Mouse (Mus musculus) testis, adult 2 months (tissue): ENCODE measurements around the gene Pcca. TPM values are rescaled to one million over a fixed set of nuclear protein-coding genes. Genes with fewer than 3 reads are reported as not detected.

Experiments
- H3K27ac ChIP-seq: fragments of 200-500 bp; 2 replicates; pipeline ENCODE4 v1.5.1; 2012; ENCODE audit warnings: low read depth, low read length; ENCODE audit not compliant: control insufficient read depth, insufficient read depth
- H3K27me3 ChIP-seq: fragments of 200-500 bp; 2 replicates; pipeline ENCODE4 v1.6.1; 2012; ENCODE audit warnings: mild to moderate bottlenecking, low read length, moderate library complexity; ENCODE audit not compliant: control insufficient read depth, insufficient read depth
- H3K36me3 ChIP-seq: fragments of 200-500 bp; 2 replicates; pipeline ENCODE4 v1.6.1; 2012; ENCODE audit warnings: mild to moderate bottlenecking, low read length; ENCODE audit not compliant: control insufficient read depth, insufficient read depth
- H3K4me1 ChIP-seq: fragments of 200-500 bp; 2 replicates; pipeline ENCODE4 v1.6.1; 2012; ENCODE audit warnings: low read length; ENCODE audit not compliant: control insufficient read depth, insufficient read depth
- H3K4me3 ChIP-seq: fragments of 200-500 bp; 2 replicates; pipeline ENCODE4 v1.5.1; 2012; ENCODE audit warnings: low read depth, mild to moderate bottlenecking, low read length, moderate library complexity, mixed read lengths; ENCODE audit not compliant: control insufficient read depth
- CTCF ChIP-seq: fragments of 200-500 bp; IDR thresholded peaks from 2 replicates; pipeline ENCODE4 v1.5.1; 2012; ENCODE audit warnings: low read depth, mild to moderate bottlenecking, inconsistent platforms, low read length, moderate library complexity; ENCODE audit not compliant: control insufficient read depth, insufficient read depth, insufficient replicate concordance
- POLR2A ChIP-seq: fragments of 200-500 bp; IDR thresholded peaks from 2 replicates; pipeline ENCODE4 v1.6.1; 2012; ENCODE audit warnings: low read depth, mild to moderate bottlenecking, inconsistent platforms, low read length, moderate library complexity; ENCODE audit not compliant: control insufficient read depth
- polyA plus RNA-seq: library from polyadenylated mRNA; depleted of rRNA; stranded (reverse); fragments of >200 nt; gene quantifications from 2 replicates; pipeline ENCODE4 v1.2.3, GENCODE M21; 2012

Pcca gene
- polyA plus RNA-seq, 1 experiment: 47.4 TPM

DNA sequence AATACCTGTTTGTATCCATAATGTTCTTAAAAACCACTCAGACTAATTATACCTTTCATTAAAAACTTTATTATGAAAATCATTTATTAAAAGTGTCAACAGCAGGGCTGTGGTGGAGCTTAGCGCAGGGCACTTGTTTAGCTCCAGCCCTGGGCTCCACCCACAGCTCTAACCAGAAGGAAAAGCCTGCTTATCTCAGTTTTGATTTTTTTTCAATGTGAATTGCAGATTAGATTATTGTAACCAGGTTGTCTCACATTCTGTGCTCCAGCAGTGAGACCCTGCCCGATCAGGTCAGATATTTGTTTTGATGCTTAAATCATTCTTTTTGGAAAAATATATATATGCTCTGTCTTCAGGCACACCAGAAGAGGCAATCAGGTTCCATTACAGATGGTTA is 64.7 kb downstream of the Pcca start:
- Histone ChIP-seq H3K4me3 (no peak overlapping the region), H3K27ac (no peak overlapping the region), H3K4me1 (no peaks in the 10 kb centered on the region), H3K27me3 (no peaks in the 10 kb centered on the region), H3K36me3 (no peaks in the 10 kb centered on the region)
- no peak for TF ChIP-seq CTCF
- no peak for TF ChIP-seq POLR2A

- TF ChIP-seq CTCF: no peak
- TF ChIP-seq POLR2A: no peak
- Histone ChIP-seq H3K36me3 (no peaks in the 10 kb centered on the region), H3K4me3 (no peak overlapping the region), H3K27me3 (no peaks in the 10 kb centered on the region), H3K4me1 (no peaks in the 10 kb centered on the region), H3K27ac (no peak overlapping the region)
Observed at GRCm38 (mm10) chr14:122599839-122600238, 65.7 kb downstream of the Pcca start.

- Histone ChIP-seq H3K36me3 (no peaks in the 10 kb centered on the region), H3K27me3 (no peaks in the 10 kb centered on the region), H3K4me1 (no peaks in the 10 kb centered on the region), H3K27ac (no peak overlapping the region), H3K4me3 (no peak overlapping the region)
- TF ChIP-seq CTCF: no peak
- no peak for TF ChIP-seq POLR2A
Observed at GRCm38 (mm10) chr14:122602701-122603100, 68.6 kb downstream of the Pcca start.

- no peak overlapping the region for H3K27ac ChIP-seq
- no peak overlapping the region for H3K4me3 ChIP-seq
- H3K4me1 ChIP-seq: no peaks in the 10 kb centered on the region
- no peaks in the 10 kb centered on the region for H3K36me3 ChIP-seq
- no peaks in the 10 kb centered on the region for H3K27me3 ChIP-seq
- TF ChIP-seq CTCF: no peak
- no peak for TF ChIP-seq POLR2A
Observed at GRCm38 (mm10) chr14:122606499-122606898, 72.4 kb downstream of the Pcca start.

DNA sequence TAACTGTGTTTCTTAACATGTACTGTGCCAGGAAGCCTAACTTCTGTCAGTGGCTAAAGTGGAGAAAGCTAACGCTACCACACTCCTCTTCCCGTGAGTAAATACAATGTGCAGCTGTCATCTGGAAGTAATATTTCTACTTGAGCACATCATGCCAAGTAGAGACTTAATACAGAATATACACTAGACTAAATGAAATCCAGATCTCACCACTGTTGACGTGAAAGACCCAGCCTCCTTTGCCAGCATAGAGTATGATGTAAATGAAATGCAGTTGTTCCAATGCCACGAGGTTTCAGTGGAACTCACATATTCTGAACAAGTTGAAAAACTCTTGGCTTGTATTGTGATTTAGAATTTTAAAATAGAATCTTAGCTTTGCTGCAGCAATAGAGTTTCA is 73.3 kb downstream of the Pcca start:
- Histone ChIP-seq H3K4me1 (no peaks in the 10 kb centered on the region), H3K27ac (no peak overlapping the region), H3K4me3 (no peak overlapping the region), H3K27me3 (no peaks in the 10 kb centered on the region), H3K36me3 (no peaks in the 10 kb centered on the region)
- no peak for TF ChIP-seq CTCF
- TF ChIP-seq POLR2A: no peak

DNA sequence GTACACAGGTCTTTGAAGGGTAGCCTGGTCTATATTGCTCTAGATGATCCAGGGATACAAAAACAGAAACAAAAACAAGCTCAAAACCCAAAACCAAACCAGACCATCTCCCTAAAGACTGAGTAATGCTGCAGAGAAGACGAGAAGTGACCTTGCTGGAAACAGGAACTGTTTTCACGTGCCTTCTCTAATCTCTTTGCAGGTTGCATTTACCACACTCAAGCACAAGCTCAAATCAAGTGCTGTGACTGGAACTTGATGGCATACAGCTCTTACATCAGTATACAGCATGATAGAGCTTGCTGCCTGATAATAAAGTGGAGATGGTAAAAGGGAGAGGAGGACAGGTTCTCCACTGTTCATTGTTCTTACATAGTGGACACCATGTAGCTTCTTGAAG is 74.2 kb downstream of the Pcca start:
- Histone ChIP-seq H3K4me1 (no peaks in the 10 kb centered on the region), H3K27ac (no peak overlapping the region), H3K27me3 (no peaks in the 10 kb centered on the region), H3K36me3 (no peaks in the 10 kb centered on the region), H3K4me3 (no peak overlapping the region)
- TF ChIP-seq POLR2A: no peak
- TF ChIP-seq CTCF: no peak

GRCm38 (mm10) chr14:122611035-122611434 is 76.9 kb downstream of the Pcca start:
- H3K27me3 ChIP-seq: no peaks in the 10 kb centered on the region
- no peak overlapping the region for H3K27ac ChIP-seq
- no peak overlapping the region for H3K4me3 ChIP-seq
- no peaks in the 10 kb centered on the region for H3K36me3 ChIP-seq
- H3K4me1 ChIP-seq: no peaks in the 10 kb centered on the region
- TF ChIP-seq CTCF: no peak
- TF ChIP-seq POLR2A: no peak

DNA sequence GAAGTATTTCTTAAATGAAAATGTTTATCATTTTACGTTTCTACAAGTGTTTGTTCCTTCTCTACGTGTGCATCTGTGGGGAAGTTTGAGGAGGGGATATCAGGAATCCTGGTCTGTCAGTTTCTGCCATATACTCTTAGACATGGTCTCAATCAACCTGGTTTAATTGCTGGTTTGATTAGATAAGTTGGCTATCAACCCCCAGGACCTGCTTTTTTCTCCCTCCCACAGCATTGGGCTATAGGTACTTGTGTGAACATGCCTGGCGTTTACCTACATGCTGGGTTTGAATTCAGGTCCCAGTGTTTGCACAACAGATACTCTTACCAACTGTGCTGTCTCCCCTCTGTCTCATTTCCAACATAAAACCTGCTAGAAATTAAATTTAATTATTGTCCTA is 78.2 kb downstream of the Pcca start:
- TF ChIP-seq CTCF: no peak
- TF ChIP-seq POLR2A: no peak
- no peak overlapping the region for H3K27ac ChIP-seq
- H3K27me3 ChIP-seq: no peaks in the 10 kb centered on the region
- H3K4me3 ChIP-seq: no peak overlapping the region
- H3K4me1 ChIP-seq: no peaks in the 10 kb centered on the region
- no peaks in the 10 kb centered on the region for H3K36me3 ChIP-seq

DNA sequence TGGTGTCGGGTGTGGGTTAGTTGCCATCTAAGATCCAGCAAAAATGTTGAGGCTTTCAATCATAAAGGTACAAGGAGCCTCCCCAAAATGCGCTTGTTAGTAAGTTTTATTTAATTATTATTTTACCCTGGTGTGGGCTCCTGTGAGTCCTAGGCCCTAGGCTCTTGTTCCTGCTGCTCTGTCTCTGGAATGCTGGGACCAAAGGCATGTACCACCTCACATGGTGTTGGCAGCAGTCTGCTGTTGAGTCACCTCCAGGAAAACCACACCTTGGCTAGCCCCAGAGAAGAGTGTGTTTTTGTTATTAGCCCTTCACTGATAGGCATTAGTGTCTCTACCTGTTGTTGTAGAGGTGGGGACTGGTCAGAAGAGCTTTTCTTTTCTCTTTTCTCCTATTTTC is 83.5 kb downstream of the Pcca start:
- Histone ChIP-seq H3K36me3 (no peaks in the 10 kb centered on the region), H3K27ac (no peak overlapping the region), H3K4me1 (no peaks in the 10 kb centered on the region), H3K27me3 (no peaks in the 10 kb centered on the region), H3K4me3 (no peak overlapping the region)
- TF ChIP-seq POLR2A (no peak), CTCF (no peak)
